Mouse (Mus musculus): Measurements from ENCODE around the gene Nmbr.

The Nmbr gene

GRCm38 (mm10) chr10:14705072-14706066 lies at the start of gene Nmbr, which contains the start of gene Vta1:
TSS of gene Nmbr (plus strand) at chr10:14705591.
TSS of gene Vta1 (minus strand) at chr10:14705560.
- DNase-seq: peak; percentile 99

- no peak for DNase-seq
These were observed 44.5 kb upstream of the Nmbr start for GRCm38 (mm10) chr10:14660875-14661274.

GRCm38 (mm10) chr10:14666147-14666546 lies 39.2 kb upstream of the Nmbr start:
- DNase-seq: no peak

- DNase-seq: no peak
These were observed 19.7 kb upstream of the Nmbr start for GRCm38 (mm10) chr10:14685663-14686062.

GRCm38 (mm10) chr10:14688785-14689442 lies 16.5 kb upstream of the Nmbr start:
- no peak for DNase-seq

GRCm38 (mm10) chr10:14690349-14690748 lies 15.0 kb upstream of the Nmbr start:
- no peak for DNase-seq

- no peak for DNase-seq
These were observed 2.2 kb upstream of the Nmbr start for GRCm38 (mm10) chr10:14703239-14703638.

- DNase-seq: no peak
These were observed 1.5 kb upstream of the Nmbr start for GRCm38 (mm10) chr10:14703830-14704420.

GRCm38 (mm10) chr10:14718114-14718513 lies 12.7 kb downstream of the Nmbr start, which contains the start of gene Gje1:
TSS of gene Gje1 (minus strand) at chr10:14718214.
- DNase-seq: no peak

GRCm38 (mm10) chr10:14725671-14726070 lies 20.3 kb downstream of the Nmbr start:
- no peak for DNase-seq

GRCm38 (mm10) chr10:14734285-14734684 lies 28.9 kb downstream of the Nmbr start:
- DNase-seq: peak; percentile 34

- peak; percentile 5 for DNase-seq
These were observed 54.5 kb downstream of the Nmbr start for GRCm38 (mm10) chr10:14759665-14760558.

GRCm38 (mm10) chr10:14760618-14761017 lies 55.2 kb downstream of the Nmbr start:
- no peak for DNase-seq

- DNase-seq: no peak
These were observed 65.0 kb downstream of the Nmbr start for GRCm38 (mm10) chr10:14770227-14770910.

- peak; percentile 4 for DNase-seq
These were observed 69.1 kb downstream of the Nmbr start for GRCm38 (mm10) chr10:14774499-14774898.

- no peak for DNase-seq
These were observed 84.6 kb downstream of the Nmbr start for GRCm38 (mm10) chr10:14789969-14790368.

- DNase-seq: no peak
These were observed 111.6 kb downstream of the Nmbr start for GRCm38 (mm10) chr10:14816970-14817369.
